ENCODE assay signal across 8 mouse cellular contexts in genomic region chr4:43000141-43000986, GRCm38 (mm10). TPM values are rescaled to one million over a fixed set of nuclear protein-coding genes. Genes with fewer than 3 reads are reported as not detected.
DNase-seq lines count a peak whose midpoint lies in the region; ATAC-seq lines count a peak whose summit lies in the region.
"Not testable (repeated sequence)": the region's sequence is repeated elsewhere in the genome, so short reads cannot be mapped to it uniquely, and the experiment has no call there.

Vcp (minus strand) TSS chr4:43000507.

- peaks cover 4 to 19% of the 10 kb centered on the region in 2 experiments for H3K4me1 ChIP-seq in heart, embryonic 14.5 days (ENCODE audit: control insufficient read depth in 2 of 2, insufficient read depth in 2 of 2, low read length in 2 of 2)
- peaks cover 33% of the 10 kb centered on the region for H3K4me1 ChIP-seq in liver, embryonic 13.5 days (replicated peaks)
- H3K4me1 ChIP-seq in stomach, embryonic 16.5 days (ENCODE audit: control insufficient read depth, insufficient read depth, low read length), result peaks cover 22% of the 10 kb centered on the region

- not testable (repeated sequence) for H3K27me3 ChIP-seq in heart, embryonic 14.5 days (ENCODE audit: control insufficient read depth, insufficient read depth, low read length); liver, embryonic 13.5 days; stomach, embryonic 16.5 days (ENCODE audit: control insufficient read depth, insufficient read depth, low read length)

- 1% methylated on average over 45 of the region's 56 CpGs for WGBS in heart, embryonic 14.5 days
- under 1% methylated on average over 51 of the region's 56 CpGs for WGBS in liver, embryonic 13.5 days (ENCODE audit: insufficient replicate concordance)
- under 1% methylated on average over 48 of the region's 56 CpGs for WGBS in stomach, embryonic 16.5 days

- peak within 1 kb of the TSS; percentile 66 to 90 for H3K4me3 ChIP-seq in heart, embryonic 14.5 days (ENCODE audit: control insufficient read depth in 1 of 2, insufficient read depth in 1 of 2, low read depth in 1 of 2, low read length in 2 of 2)
- H3K4me3 ChIP-seq in liver, embryonic 13.5 days (replicated peaks), result peak within 1 kb of the TSS; percentile 97
- peak within 1 kb of the TSS; percentile 99 for H3K4me3 ChIP-seq in stomach, embryonic 16.5 days (replicated peaks; ENCODE audit: low read length)

- DNase-seq in c-Kit-negative CD71-positive TER-119-positive erythroid progenitor cells, embryonic 14.5 days (ENCODE audit: low read depth, low spot score), result peak; percentile 98
- DNase-seq in fibroblast of lung, adult 2 months (ENCODE audit: low read depth), result peak; percentile 98
- DNase-seq in kidney, postnatal 14 days, result peak; percentile 99
- peak; percentile 99 for DNase-seq in liver, embryonic 13.5 days
- DNase-seq in neural tube, embryonic 10.5 days (ENCODE audit: extremely low spot score, low spot score), result peak; percentile 97

- peaks cover 21% of the 10 kb centered on the region for H3K36me3 ChIP-seq in heart, embryonic 14.5 days (ENCODE audit: control insufficient read depth, insufficient read depth, low read length)
- H3K36me3 ChIP-seq in liver, embryonic 13.5 days, result peaks cover 42% of the 10 kb centered on the region
- not testable (repeated sequence) for H3K36me3 ChIP-seq in stomach, embryonic 16.5 days (ENCODE audit: control insufficient read depth, insufficient read depth, low read length)

- not testable (repeated sequence) for H3K9me3 ChIP-seq in heart, embryonic 14.5 days (ENCODE audit: control insufficient read depth, low read length); liver, embryonic 13.5 days (replicated peaks); stomach, embryonic 16.5 days (replicated peaks; ENCODE audit: control insufficient read depth, low read length)

- H3K27ac ChIP-seq in heart, embryonic 14.5 days (replicated peaks in 1 of 2; ENCODE audit: control insufficient read depth in 1 of 2, insufficient read depth in 1 of 2, low read depth in 2 of 2, low read length in 2 of 2), result peak within 1 kb of the TSS; percentile 97
- H3K27ac ChIP-seq in liver, embryonic 13.5 days, result peak within 1 kb of the TSS; percentile 100
- peak within 1 kb of the TSS; percentile 100 for H3K27ac ChIP-seq in stomach, embryonic 16.5 days (ENCODE audit: low read length)

- peak within 1 kb of the TSS; percentile 89 for H3K9ac ChIP-seq in heart, embryonic 14.5 days (ENCODE audit: low read length)
- H3K9ac ChIP-seq in liver, embryonic 13.5 days, result peak within 1 kb of the TSS; percentile 98
- peak within 1 kb of the TSS; percentile 96 for H3K9ac ChIP-seq in stomach, embryonic 16.5 days (ENCODE audit: low read length)

- H3K4me2 ChIP-seq in heart, embryonic 14.5 days (ENCODE audit: low read length), result peak within 1 kb of the TSS; percentile 74
- peak within 1 kb of the TSS; percentile 79 for H3K4me2 ChIP-seq in liver, embryonic 13.5 days
- H3K4me2 ChIP-seq in stomach, embryonic 16.5 days (ENCODE audit: low read depth, low read length), result peak within 1 kb of the TSS; percentile 96

- peak; percentile 94 for ATAC-seq in CD4-positive, CD25-positive, alpha-beta regulatory T cell, adult 4 months
- ATAC-seq in heart, embryonic 14.5 days (ENCODE audit: insufficient number of reproducible peaks, insufficient read depth, low FRiP score, low read depth), result peak; percentile 97
- peak; percentile 94 for ATAC-seq in liver, embryonic 13.5 days (ENCODE audit: low read depth)
- peak; percentile 98 for ATAC-seq in stomach, embryonic 16.5 days (ENCODE audit: insufficient read depth, low FRiP score)

RNA-seq across cellular contexts. Expression of gene Vcp, which starts in this region (rescaled TPM):
- 100 to 1,000 TPM; 164 to 202 TPM for polyA plus RNA-seq in CD4-positive, CD25-positive, alpha-beta regulatory T cell, adult 4 months (2017; shearing (Covaris generic))
- 469 and 477 TPM in 2 replicates for polyA plus RNA-seq in heart, embryonic 14.5 days (2014; fragmentation: Nextera tagmentation; extraction: Ambion mirVana)
- 273 and 314 TPM in 2 replicates for polyA plus RNA-seq in liver, embryonic 13.5 days (2015; fragmentation: Nextera tagmentation; extraction: Ambion mirVana)
- 480 and 497 TPM in 2 replicates for polyA plus RNA-seq in stomach, embryonic 16.5 days (2015; fragmentation: Nextera tagmentation; extraction: Ambion mirVana)

Comparison
In these comparisons a context has a peak if more than half of its experiments do, and no peak if none do; other contexts are left out.
1. Peak in every context shown above with its lines: DNase-seq, ATAC-seq, H3K4me3 ChIP-seq and H3K27ac ChIP-seq.